Mouse (Mus musculus): ENCODE results near the gene Zfp871. TPM values are rescaled to one million over a fixed set of nuclear protein-coding genes. Genes with fewer than 3 reads are reported as not detected.

Gene Zfp871
- total RNA-seq (2021): 10 to 100 TPM; 25.0 to 28.9 TPM
- long read RNA-seq, experiment 1, full-length matches to known transcripts: 2 of 6 reads
- long read RNA-seq, experiment 1, partial matches to known transcripts: 0 of 6 reads
- long read RNA-seq, experiment 1, other reads (novel, unspliced or antisense): 4 of 6 reads
- long read RNA-seq, experiment 2, partial matches to known transcripts: 0 of 4 reads
- long read RNA-seq, experiment 2, other reads (novel, unspliced or antisense): 4 of 4 reads

DNA sequence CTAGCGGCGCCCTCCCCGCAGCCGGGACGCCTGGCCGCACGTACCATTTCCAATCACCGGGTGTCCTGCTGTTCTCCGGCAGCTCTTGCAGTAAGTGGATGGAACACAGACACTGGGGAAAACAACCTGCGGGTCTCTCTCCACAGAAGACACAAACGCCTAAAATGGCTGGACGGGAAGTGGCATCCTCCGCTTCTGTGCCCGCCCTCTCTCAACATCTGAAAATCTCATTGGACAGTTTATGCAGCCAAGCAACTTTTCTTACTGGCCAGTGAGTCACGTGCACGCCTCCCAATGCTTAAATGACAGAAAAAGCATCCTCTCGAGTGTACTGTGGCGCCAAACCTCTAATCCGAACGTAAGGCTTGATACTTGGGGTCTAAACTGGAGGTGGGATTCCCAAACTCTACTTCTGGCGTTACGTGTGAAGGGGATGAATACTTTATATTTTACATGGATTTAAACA, at the start of gene Zfp871:
Zfp871 (minus strand) TSS at position 194 of the 466 bp plus-strand sequence.
- DNase-seq: peak; percentile 93 to 96

DNA sequence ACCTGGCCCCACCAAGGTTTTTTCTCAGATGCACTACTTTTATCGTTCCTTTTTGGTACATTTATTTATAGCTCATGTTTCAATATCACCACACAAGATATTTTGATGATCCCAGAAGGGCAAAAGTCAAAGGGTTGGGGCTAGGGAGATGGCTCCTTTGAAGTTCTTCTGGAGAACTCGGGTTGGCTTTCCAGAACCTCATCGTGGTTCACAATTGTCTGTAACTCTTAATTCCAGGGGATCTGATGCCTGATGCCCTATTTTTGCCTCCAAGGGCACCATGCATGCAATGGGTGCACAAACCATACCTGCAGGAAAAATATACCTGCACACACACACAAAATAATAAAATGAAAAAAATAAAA, 42.3 kb upstream of the Zfp871 start:
- DNase-seq: no peak

GRCm38 (mm10) chr17:32829540-32830417, 41.7 kb upstream of the Zfp871 start, which contains the start of gene Zfp799:
Gene Zfp799, minus strand, starts transcription at chr17:32830261.
- DNase-seq: peak; percentile 83 to 87

GRCm38 (mm10) chr17:32816074-32816784, 28.1 kb upstream of the Zfp871 start:
- DNase-seq: no peak

- no peak for DNase-seq
These were observed 26.0 kb upstream of the Zfp871 start for GRCm38 (mm10) chr17:32814136-32814535.

- DNase-seq: no peak
These were observed 22.6 kb upstream of the Zfp871 start for GRCm38 (mm10) chr17:32810648-32811047.

- no peak for DNase-seq
These were observed 21.7 kb upstream of the Zfp871 start, which contains the start of gene Zfp811 for GRCm38 (mm10) chr17:32809544-32810374. Gene Zfp811, minus strand, starts transcription at chr17:32809931.

GRCm38 (mm10) chr17:32808921-32809320, 20.8 kb upstream of the Zfp871 start:
- DNase-seq: no peak

DNA sequence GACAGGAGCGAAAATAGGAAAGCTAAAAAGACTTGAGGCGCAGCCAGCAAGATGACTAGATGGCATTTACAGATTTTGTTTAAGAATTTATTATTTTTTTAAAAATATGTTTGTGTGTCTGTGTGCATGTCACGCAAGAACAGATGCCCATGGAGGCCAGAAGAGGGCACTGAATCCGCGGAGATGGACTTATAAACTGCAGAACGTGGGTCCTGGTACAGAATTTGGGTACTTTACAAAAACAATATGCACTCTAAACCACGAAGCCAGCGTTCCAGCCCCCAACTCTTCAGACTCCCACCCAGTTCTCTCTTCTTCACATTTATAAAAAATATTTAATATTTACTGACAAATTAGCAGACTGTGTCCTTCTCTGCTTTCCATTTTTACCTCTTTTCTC, 1.2 kb upstream of the Zfp871 start:
- DNase-seq: no peak

- DNase-seq: no peak
These were observed 489 bp upstream of the Zfp871 start for GRCm38 (mm10) chr17:32788576-32788975.

GRCm38 (mm10) chr17:32787436-32788093, 522 bp downstream of the Zfp871 start:
- DNase-seq: no peak

DNA sequence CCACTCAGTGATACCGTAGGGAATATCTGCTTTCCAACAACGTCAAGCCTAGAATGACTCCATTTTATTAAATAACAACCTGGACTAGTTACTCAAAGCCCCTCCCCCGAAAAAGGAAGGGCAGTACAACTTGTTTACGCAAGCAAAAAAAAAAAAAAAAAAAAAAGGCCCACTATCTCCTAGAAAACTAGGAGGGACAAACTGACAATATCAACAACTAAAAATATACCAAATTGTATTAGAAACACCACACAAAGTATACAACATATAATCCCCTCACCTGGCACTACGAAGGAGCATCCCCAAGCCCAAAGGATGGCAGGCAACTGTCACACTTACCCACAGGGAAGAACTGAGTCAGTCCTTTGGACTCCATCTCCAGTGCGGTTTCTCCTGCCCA, 1.1 kb downstream of the Zfp871 start:
- no peak for DNase-seq

DNA sequence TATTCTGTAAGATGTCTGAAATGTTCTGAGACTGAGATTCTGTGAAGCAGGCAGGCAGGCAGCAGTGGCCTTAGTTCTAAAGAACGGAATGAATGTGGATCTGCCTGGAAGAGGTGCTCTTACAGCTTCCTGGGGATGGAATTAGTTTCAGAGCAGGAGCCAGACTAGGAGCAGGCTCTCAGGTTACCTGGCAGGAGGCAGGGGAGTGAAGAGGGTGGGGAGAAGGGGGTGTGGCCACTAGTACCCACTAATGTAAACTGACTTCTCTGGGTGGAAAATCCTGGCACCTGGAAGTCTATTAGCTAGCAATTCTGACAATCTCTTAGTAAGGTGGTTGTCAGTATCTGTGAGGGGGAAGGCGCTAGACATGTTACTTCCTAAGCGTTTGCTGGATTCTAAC, 2.4 kb downstream of the Zfp871 start:
- no peak for DNase-seq

DNA sequence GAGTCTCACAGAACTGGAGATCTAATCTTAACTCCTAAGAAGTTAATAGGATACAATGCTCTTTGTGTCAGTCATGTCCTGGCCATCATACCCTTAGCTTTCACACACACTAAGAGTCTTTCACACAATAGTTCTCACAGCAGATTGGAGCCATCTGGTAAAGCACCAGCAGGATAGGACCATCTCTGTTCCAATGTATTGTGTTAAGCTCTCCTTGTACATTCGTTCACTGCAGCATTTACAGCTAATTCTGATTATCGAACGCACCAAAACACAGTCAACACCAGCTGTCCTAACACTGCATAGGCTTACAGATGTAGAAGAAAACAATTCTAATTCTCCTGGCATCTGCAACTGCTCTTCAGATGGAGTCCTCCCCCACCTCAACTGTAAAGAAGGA, 10.5 kb downstream of the Zfp871 start:
- no peak for DNase-seq

- no peak for DNase-seq
These were observed 16.9 kb downstream of the Zfp871 start for GRCm38 (mm10) chr17:32771213-32771612.

DNA sequence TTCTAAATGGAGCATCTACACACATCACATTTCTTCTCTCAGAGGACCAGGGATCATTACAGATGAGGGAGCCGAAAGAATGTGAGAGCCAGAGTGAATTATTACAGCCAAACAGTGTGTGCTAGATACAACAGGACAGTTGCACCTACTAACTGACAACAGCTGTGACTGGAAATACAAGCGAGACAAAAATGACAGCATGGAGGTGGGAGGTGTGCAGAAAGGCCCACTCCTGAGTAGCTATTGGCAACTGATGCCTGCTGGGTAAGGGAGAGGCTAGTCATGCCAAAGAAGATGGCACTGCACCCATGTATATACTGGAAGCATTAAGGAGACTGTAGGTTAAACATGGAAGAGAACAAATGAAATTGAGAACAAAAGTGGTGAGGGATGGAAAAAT, 21.7 kb downstream of the Zfp871 start:
- no peak for DNase-seq

DNA sequence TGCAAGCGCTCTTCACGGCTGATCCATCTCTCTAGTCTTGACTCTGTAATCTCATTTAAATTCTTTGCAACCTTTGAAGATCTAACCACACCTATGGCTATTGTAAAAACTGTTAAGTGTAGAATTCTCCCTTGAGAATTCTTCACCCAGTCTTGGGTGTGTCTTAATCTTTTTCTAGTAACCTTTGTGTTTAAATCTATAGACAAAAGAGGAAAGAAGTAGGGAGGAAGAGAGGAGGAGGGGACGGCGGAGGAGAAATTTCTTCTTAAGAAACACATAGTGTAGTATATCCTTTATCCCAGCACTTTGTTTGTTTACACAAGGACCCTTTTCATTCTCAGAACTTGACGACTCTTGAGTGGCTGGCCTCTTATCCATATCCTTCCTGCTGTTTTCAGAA, 30.8 kb downstream of the Zfp871 start:
- DNase-seq: no peak

- DNase-seq: peak in 1 of 2 experiments; percentile 2
These were observed 34.5 kb downstream of the Zfp871 start for GRCm38 (mm10) chr17:32753634-32754033.

GRCm38 (mm10) chr17:32752813-32753360, 35.2 kb downstream of the Zfp871 start:
- DNase-seq: no peak

DNA sequence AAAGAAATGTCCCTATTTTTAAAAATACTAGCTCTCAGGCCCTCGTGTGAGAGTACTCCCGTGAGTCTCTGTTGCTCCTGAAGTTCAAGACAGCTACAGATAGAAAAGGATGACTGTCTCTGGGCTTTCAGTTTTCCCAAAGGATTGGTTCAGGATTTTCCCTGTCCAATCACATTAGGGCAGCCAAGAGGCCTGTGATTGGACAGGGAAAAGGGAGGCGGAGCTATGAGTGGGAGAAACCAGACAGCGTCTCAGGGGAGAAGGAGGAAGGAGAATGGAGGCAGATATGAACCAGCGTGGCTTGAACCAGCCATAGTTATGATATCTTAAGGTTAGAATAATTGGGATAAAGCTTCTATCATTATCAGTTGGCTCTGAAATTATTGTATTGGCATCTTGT, 37.5 kb downstream of the Zfp871 start:
- DNase-seq: no peak

- DNase-seq: no peak
These were observed 47.0 kb downstream of the Zfp871 start for GRCm38 (mm10) chr17:32741057-32741456.
